Mouse (Mus musculus): ENCODE measurements around the gene Cenpi. TPM values are rescaled to one million over a fixed set of nuclear protein-coding genes. Genes with fewer than 3 reads are reported as not detected.

Cenpi gene
- total RNA-seq (2014; rRNA removed) (2.8 TPM in 2 replicates), polyA plus RNA-seq (2015; fragmentation: Nextera tagmentation; extraction: Ambion mirVana) (3.2 and 3.5 TPM in 2 replicates)

- DNase-seq (peak; percentile 92), ATAC-seq (peak; percentile 99)
- H3K4me1 ChIP-seq (ENCODE audit: insufficient read depth): no peaks in the 10 kb centered on the region
- peak within 1 kb of the TSS; percentile 41; the same call in 1 of the 2 replicates for H3K9ac ChIP-seq
- no peaks in the 10 kb centered on the region for H3K27me3 ChIP-seq (ENCODE audit: insufficient read depth, low read length)
- peak within 1 kb of the TSS; percentile 38 for H3K4me3 ChIP-seq (ENCODE audit: low read depth, low read length)
- H3K27ac ChIP-seq (ENCODE audit: low read depth, low read length): peak within 1 kb of the TSS; percentile 21; the same call in 1 of the 2 replicates
- H3K4me2 ChIP-seq (ENCODE audit: low read depth): peak within 1 kb of the TSS; percentile 48
- 24% methylated on average over 36 of the region's 36 CpGs for WGBS
- peak; percentile 52 for TF ChIP-seq CTCF (IDR thresholded peaks at IDR 0.05; ENCODE audit: low read depth)
- H3K9me3 ChIP-seq (ENCODE audit: low read length): no peaks in the 10 kb centered on the region
- no peaks in the 10 kb centered on the region for H3K36me3 ChIP-seq (ENCODE audit: insufficient read depth)
Observed at GRCm38 (mm10) chrX:134307534-134308274, at the start of gene Cenpi. TSS of gene Cenpi (plus strand) at chrX:134308084.

GRCm38 (mm10) chrX:134261191-134261590 is 46.7 kb upstream of the Cenpi start:
- H3K9me3 ChIP-seq (ENCODE audit: low read length): no peaks in the 10 kb centered on the region
- 56% methylated on average over 5 of the region's 5 CpGs for WGBS
- DNase-seq (no peak), ATAC-seq (no peak)
- no peaks in the 10 kb centered on the region for H3K4me1 ChIP-seq (ENCODE audit: insufficient read depth)
- no peak overlapping the region for H3K4me2 ChIP-seq (ENCODE audit: low read depth)
- no peak overlapping the region for H3K4me3 ChIP-seq (ENCODE audit: low read depth, low read length)
- H3K9ac ChIP-seq: no peak overlapping the region
- TF ChIP-seq CTCF (IDR thresholded peaks at IDR 0.05; ENCODE audit: low read depth): no peak
- H3K27ac ChIP-seq (ENCODE audit: low read depth, low read length): no peak overlapping the region
- no peaks in the 10 kb centered on the region for H3K36me3 ChIP-seq (ENCODE audit: insufficient read depth)
- no peaks in the 10 kb centered on the region for H3K27me3 ChIP-seq (ENCODE audit: insufficient read depth, low read length)

GRCm38 (mm10) chrX:134262129-134262528 is 45.8 kb upstream of the Cenpi start:
- DNase-seq: peak; percentile 14
- peak; percentile 67; the same call in 1 of the 2 replicates for ATAC-seq
- 62% methylated on average over 11 of the region's 11 CpGs for WGBS
- H3K4me1 ChIP-seq (ENCODE audit: insufficient read depth): no peaks in the 10 kb centered on the region
- H3K4me3 ChIP-seq (ENCODE audit: low read depth, low read length): no peak overlapping the region
- no peaks in the 10 kb centered on the region for H3K27me3 ChIP-seq (ENCODE audit: insufficient read depth, low read length)
- no peak for TF ChIP-seq CTCF (IDR thresholded peaks at IDR 0.05; ENCODE audit: low read depth)
- no peak overlapping the region for H3K4me2 ChIP-seq (ENCODE audit: low read depth)
- H3K27ac ChIP-seq (ENCODE audit: low read depth, low read length): no peak overlapping the region
- no peaks in the 10 kb centered on the region for H3K9me3 ChIP-seq (ENCODE audit: low read length)
- no peaks in the 10 kb centered on the region for H3K36me3 ChIP-seq (ENCODE audit: insufficient read depth)
- H3K9ac ChIP-seq: no peak overlapping the region

GRCm38 (mm10) chrX:134275715-134276114 is 32.2 kb upstream of the Cenpi start:
- ATAC-seq (no peak), DNase-seq (no peak)
- H3K4me2 ChIP-seq (ENCODE audit: low read depth): no peak overlapping the region
- TF ChIP-seq CTCF (IDR thresholded peaks at IDR 0.05; ENCODE audit: low read depth): no peak
- H3K9me3 ChIP-seq (ENCODE audit: low read length): no peaks in the 10 kb centered on the region
- H3K27ac ChIP-seq (ENCODE audit: low read depth, low read length): no peak overlapping the region
- no peak overlapping the region for H3K4me3 ChIP-seq (ENCODE audit: low read depth, low read length)
- no peak overlapping the region for H3K9ac ChIP-seq
- H3K27me3 ChIP-seq (ENCODE audit: insufficient read depth, low read length): no peaks in the 10 kb centered on the region
- no peaks in the 10 kb centered on the region for H3K36me3 ChIP-seq (ENCODE audit: insufficient read depth)
- 28% methylated on average over 6 of the region's 6 CpGs for WGBS
- no peaks in the 10 kb centered on the region for H3K4me1 ChIP-seq (ENCODE audit: insufficient read depth)

GRCm38 (mm10) chrX:134276275-134277160 is 31.4 kb upstream of the Cenpi start, which contains the start of gene Trmt2b:
TSS of gene Trmt2b (minus strand) at chrX:134276984.
- Histone ChIP-seq H3K36me3 (ENCODE audit: insufficient read depth) (no peaks in the 10 kb centered on the region), H3K4me2 (ENCODE audit: low read depth) (peak within 1 kb of the TSS; percentile 50), H3K9me3 (ENCODE audit: low read length) (no peaks in the 10 kb centered on the region), H3K27me3 (ENCODE audit: insufficient read depth, low read length) (no peaks in the 10 kb centered on the region), H3K27ac (ENCODE audit: low read depth, low read length) (no peak within 1 kb of the TSS), H3K9ac (peak within 1 kb of the TSS; percentile 25), H3K4me1 (ENCODE audit: insufficient read depth) (no peaks in the 10 kb centered on the region), H3K4me3 (ENCODE audit: low read depth, low read length) (peak within 1 kb of the TSS; percentile 40)
- peak; percentile 78 for ATAC-seq
- peak; percentile 13 for DNase-seq
- 29% methylated on average over 26 of the region's 26 CpGs for WGBS
- no peak for TF ChIP-seq CTCF (IDR thresholded peaks at IDR 0.05; ENCODE audit: low read depth)

GRCm38 (mm10) chrX:134280531-134280930 is 27.4 kb upstream of the Cenpi start:
- DNase-seq (no peak), ATAC-seq (no peak)
- 92% methylated on average over 3 of the region's 3 CpGs for WGBS
- no peaks in the 10 kb centered on the region for H3K27me3 ChIP-seq (ENCODE audit: insufficient read depth, low read length)
- no peaks in the 10 kb centered on the region for H3K36me3 ChIP-seq (ENCODE audit: insufficient read depth)
- TF ChIP-seq CTCF (IDR thresholded peaks at IDR 0.05; ENCODE audit: low read depth): no peak
- no peak overlapping the region for H3K27ac ChIP-seq (ENCODE audit: low read depth, low read length)
- no peak overlapping the region for H3K4me2 ChIP-seq (ENCODE audit: low read depth)
- H3K9ac ChIP-seq: no peak overlapping the region
- H3K4me3 ChIP-seq (ENCODE audit: low read depth, low read length): no peak overlapping the region
- H3K4me1 ChIP-seq (ENCODE audit: insufficient read depth): no peaks in the 10 kb centered on the region
- no peaks in the 10 kb centered on the region for H3K9me3 ChIP-seq (ENCODE audit: low read length)

All from forebrain, postnatal 0 days (tissue).